Mouse (Mus musculus) erythroblast, embryonic 14.5 days (primary cell): ENCODE measurements around the gene Thada.

ENCODE experiments used
- GATA1 ChIP-seq: IDR thresholded peaks from 2 replicates; pipeline ENCODE4 v1.6.1; 2012; ENCODE audit warnings: low read length, inconsistent platforms, mixed read lengths
- TAL1 ChIP-seq: IDR thresholded peaks from 3 replicates; pipeline ENCODE4 v1.6.1; 2012; ENCODE audit warnings: low read length, inconsistent platforms, mixed read lengths

- TF ChIP-seq GATA1: no peak
- TF ChIP-seq TAL1: no peak
Observed at GRCm38 (mm10) chr17:84238174-84238573, 227.8 kb downstream of the Thada start.
